In genomic region chr4:152008622-152009075, GRCm38 (mm10) we compare ENCODE assay signal across 8 mouse cellular contexts. TPM values are rescaled to one million over a fixed set of nuclear protein-coding genes. Genes with fewer than 3 reads are reported as not detected.
DNase-seq lines count a peak whose midpoint lies in the region; ATAC-seq lines count a peak whose summit lies in the region.

Klhl21 (plus strand) TSS chr4:152008803.

- H3K9me3 ChIP-seq in hindbrain, embryonic 13.5 days, result no peaks in the 10 kb centered on the region

- H3K4me1 ChIP-seq in hindbrain, embryonic 13.5 days (replicated peaks), result peaks cover 50% of the 10 kb centered on the region

- H3K27me3 ChIP-seq in hindbrain, embryonic 13.5 days, result peaks cover 50% of the 10 kb centered on the region

- peak; percentile 88 for ATAC-seq in hindbrain, embryonic 13.5 days (ENCODE audit: low FRiP score)

- H3K36me3 ChIP-seq in hindbrain, embryonic 13.5 days, result 0 out of 2 replicates have a peak, but pooled peaks cover 8% of the 10 kb centered on the region

- H3K4me2 ChIP-seq in hindbrain, embryonic 13.5 days, result peak within 1 kb of the TSS; percentile 97

- peak; percentile 95 for DNase-seq in NIH3T3 (ENCODE audit: low read depth)
- peak; percentile 93 to 95 for DNase-seq in cerebellum, postnatal 10 days
- DNase-seq in frontal cortex, postnatal 14 days (ENCODE audit: low spot score in 2 of 2), result peak; percentile 87 to 91
- peak; percentile 91 to 92 for DNase-seq in layer of hippocampus, postnatal 36 days
- DNase-seq in lung, postnatal 36 days, result peak; percentile 98
- peak; percentile 95 for DNase-seq in retina, postnatal 1 day
- DNase-seq in urinary bladder, adult 18-20 months (ENCODE audit: low spot score in 2 of 2), result peak; percentile 94 to 96

- peak within 1 kb of the TSS; percentile 84 for H3K27ac ChIP-seq in hindbrain, embryonic 13.5 days

- peak within 1 kb of the TSS; percentile 72 for H3K4me3 ChIP-seq in hindbrain, embryonic 13.5 days

- WGBS in hindbrain, embryonic 13.5 days, result under 1% methylated on average over 45 of the region's 45 CpGs

- peak within 1 kb of the TSS; percentile 72 for H3K9ac ChIP-seq in hindbrain, embryonic 13.5 days

RNA-seq across cellular contexts. Expression of gene Klhl21, which starts in this region (rescaled TPM):
- 3.2 and 3.7 TPM in 2 replicates for polyA plus RNA-seq in hindbrain, embryonic 13.5 days (2015; fragmentation: Nextera tagmentation; extraction: Ambion mirVana)
- 10 to 100 TPM; 20.5 to 21.4 TPM for total RNA-seq in layer of hippocampus, postnatal 36 days (2021)

Comparison
In these comparisons a context has a peak if more than half of its experiments do, and no peak if none do; other contexts are left out.
1. Peak in every context shown above with its lines: DNase-seq, ATAC-seq, H3K4me3 ChIP-seq and H3K27ac ChIP-seq.